Mouse (Mus musculus) heart, adult 11 months (tissue): ENCODE measurements around the gene Asb6.

Experiments used
- DNase-seq: peaks from one replicate; pipeline ENCODE4 v3.0.0; 2022

The Asb6 gene

DNA sequence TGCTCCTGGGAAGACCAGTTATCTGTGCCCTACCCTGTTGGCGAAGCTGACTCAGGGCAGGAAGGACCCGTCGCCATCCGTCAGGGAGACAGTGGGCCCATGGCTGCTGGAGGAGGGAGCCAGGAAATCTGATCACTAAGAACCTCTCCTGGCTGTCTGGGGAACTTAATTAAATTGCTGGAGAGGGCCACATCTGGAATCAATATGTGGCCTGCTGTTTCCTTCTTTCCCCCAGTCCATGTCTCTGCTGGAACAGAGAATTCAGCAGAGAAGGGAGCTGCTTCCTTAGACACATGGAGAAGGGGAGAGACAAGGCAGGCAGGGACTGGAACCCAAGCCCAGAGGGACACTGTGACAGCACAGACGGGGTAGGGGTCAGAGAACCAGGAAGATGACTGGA, 3.5 kb upstream of the Asb6 start:
- DNase-seq, result peak; percentile 88

GRCm38 (mm10) chr2:30829315-30829714, 818 bp downstream of the Asb6 start:
- DNase-seq, result peak; percentile 92

DNA sequence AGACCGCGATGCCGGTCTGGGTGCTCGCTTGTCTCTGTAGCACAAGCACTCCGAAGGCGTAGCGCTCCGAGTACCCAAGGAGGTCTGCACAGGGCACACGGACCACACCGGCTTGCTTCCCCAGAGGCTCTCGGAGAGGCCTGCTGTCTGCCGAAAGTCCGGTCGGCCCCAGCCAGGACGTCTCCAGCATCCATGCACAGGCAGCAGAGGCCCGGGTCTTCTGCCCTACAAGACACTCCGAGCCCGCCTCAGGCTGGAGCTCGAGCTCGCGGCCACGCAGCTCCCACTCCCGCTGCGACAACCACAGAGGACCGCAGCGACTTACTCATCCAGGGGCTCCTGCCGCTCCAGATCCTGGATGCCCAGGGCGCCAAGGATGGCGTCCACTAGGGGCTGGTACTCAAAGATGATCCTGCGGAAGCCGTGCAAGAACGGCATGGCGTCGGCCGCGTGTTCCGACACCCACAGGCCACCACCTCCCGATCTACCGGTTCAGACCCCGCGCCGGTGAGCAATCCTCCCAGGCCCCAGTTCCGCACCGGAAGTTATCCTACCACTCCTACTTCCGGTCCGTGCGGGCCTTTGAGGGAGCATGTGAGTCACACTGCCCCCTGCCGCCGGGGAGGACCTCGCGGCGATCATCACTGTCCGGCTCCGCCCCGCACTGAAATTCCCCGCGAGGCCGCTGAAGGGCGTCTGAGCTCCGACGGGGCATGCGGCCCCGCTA, 2.2 kb downstream of the Asb6 start:
- DNase-seq, result peak; percentile 99

- DNase-seq, result peak; percentile 93
Measured at GRCm38 (mm10) chr2:30826825-30827748, 3.0 kb downstream of the Asb6 start.

DNA sequence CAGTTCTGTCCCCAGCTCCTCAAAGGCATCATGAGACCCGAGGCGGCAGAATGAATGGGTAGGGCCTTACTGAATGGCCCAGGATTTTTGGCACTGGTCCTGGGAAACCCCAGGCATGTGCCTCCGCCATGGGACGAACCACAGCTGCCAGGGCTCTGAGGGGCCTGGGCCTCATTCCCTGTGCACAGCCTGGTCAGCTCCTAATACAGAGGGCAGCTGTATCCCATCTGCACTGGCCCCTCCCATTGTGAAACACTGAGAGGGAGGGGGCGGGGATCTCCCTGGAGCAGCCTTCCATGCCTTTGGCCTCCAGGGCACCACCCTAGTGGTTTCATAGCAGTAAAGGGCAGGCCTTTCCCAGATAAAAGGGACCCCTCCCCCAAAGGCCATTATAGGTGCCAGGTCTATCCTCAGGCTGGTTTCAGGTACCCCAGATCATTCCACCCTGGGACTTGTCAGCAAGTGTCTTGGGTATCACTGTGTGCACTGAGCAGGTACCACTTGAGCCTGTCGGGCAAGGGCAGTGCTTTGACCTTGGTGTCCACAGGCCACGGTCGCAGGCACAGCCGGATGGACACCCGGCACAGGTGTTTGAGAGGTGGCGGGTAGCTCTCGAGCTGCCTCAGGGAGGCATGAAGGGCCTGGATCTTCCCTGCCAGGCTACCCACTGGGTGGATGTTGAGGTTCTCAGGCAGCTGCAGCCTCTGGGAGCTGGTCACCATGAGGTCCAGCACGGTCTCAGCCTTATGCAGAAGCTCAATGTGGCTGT, 6.6 kb downstream of the Asb6 start:
- peak; percentile 97 for DNase-seq

DNA sequence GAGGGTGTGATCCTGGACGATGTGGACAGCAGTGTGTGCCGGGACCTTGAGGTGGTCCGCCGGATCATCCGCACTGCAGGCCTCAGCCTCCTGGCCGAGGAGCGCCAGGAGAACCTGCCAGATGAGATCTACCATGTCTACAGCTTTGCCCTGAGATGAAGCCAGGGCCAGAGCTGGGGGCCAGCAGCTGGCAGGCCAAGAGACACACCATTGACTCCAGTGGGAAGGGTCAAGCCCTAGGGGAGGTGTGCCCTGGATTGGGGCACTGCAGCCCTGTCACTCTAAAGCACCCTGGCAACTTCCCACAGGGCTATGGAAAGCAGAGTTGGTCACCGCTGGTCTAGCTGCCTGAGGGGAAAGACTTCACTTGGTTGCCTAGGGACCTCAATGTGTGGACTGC, 7.7 kb downstream of the Asb6 start:
- peak; percentile 91 for DNase-seq

DNA sequence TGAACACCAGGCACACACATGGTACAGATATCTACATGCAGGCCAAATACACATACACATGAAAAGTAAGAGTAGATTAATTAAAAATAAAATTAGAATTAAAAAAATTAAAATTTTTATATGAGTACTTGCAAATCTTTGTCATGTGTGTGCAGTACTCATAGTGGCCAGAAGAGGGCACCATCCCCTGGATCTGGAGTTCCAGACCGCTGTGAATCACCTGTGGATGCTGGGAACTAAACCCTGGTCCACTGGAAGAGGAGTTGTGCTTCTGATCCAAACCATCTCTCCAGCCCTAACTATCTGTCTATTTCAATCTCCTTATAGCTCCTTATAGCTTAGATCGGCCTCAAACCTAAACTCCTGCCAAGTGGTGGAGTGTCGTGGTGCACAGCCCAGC, 9.1 kb downstream of the Asb6 start:
- no peak for DNase-seq

- no peak for DNase-seq
Measured at GRCm38 (mm10) chr2:30819873-30820272, 10.3 kb downstream of the Asb6 start.

DNA sequence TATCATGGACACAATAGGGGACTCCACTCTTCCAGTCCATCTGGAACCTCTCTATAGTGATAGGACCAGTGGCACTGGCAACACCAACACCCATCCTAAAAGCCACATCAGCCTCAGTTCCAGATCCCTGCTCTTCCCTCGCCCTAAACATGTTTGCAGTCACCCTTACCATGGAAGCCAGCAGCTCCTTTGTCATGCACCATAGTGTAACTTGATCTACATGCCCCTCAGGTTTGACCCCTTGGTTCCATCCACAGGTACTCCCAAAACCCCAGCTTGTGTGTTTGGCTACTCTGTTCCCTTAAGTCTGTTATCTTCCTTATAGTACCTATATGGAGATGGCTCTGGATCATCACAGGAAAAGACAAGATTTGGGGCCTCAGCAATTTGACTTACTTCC, 13.8 kb downstream of the Asb6 start:
- DNase-seq, result no peak

GRCm38 (mm10) chr2:30810573-30810972, 19.6 kb downstream of the Asb6 start:
- no peak for DNase-seq

GRCm38 (mm10) chr2:30809503-30809902, 20.6 kb downstream of the Asb6 start:
- no peak for DNase-seq

DNA sequence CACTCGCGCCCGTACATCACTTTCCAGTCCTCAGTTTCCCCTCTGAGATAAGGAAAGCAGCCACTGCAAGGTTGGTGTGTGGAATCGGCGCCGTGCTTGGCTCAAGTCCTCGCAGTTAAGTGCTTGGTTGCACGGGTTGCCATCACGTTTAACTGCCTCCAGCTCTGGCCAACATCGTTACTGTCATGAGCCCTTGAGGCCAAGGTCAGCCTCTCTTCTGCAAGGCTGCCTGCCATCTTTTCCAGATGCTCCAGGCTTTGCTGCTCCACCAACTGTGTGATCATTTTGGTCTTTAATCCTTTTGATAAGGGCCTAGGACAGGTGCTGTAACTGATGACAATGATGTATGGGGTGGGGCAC, 21.9 kb downstream of the Asb6 start:
- no peak for DNase-seq

DNA sequence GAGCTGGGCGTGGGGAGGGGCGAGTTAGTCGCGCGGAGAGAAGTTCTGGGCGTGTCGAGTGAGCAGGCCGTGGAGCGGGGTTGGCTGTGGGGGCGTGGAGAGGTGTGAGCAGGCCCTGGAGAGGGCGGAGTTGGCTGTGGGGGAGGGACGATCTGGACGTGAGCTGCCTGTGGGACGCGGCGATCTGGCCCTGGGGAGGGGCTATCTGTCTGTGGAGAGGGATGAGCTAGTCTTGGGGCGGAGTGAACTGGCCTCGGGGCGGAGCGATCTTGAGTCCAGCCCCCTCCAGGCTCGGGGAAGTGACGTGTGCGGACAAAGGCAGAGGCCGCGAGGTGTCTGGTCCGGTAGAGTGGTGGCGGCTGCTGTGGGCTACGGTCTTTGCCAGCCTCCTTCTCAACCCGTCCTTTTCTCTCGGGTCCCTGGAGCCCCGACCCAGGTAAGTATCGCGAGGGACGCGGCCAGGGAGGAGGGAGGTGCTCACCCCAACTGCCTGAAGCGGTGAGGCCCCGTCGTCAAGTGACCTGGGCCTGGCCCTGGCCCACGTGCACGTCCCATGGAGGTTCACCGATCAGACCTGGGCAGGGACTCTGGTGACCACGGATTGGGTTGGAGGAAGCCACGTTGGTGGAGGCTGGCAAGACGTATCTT, 22.4 kb downstream of the Asb6 start, which contains the start of gene Ntmt1:
TSS of gene Ntmt1 (plus strand) at position 179 of the 648 bp plus-strand sequence.
- peak; percentile 100 for DNase-seq

GRCm38 (mm10) chr2:30807147-30807647, 22.9 kb downstream of the Asb6 start:
- no peak for DNase-seq

GRCm38 (mm10) chr2:30805983-30806382, 24.1 kb downstream of the Asb6 start:
- no peak for DNase-seq

- peak; percentile 91 for DNase-seq
Measured at GRCm38 (mm10) chr2:30803604-30804003, 26.5 kb downstream of the Asb6 start, which contains the start of gene 1700001O22Rik. Gene 1700001O22Rik, minus strand, starts transcription at chr2:30803661.

GRCm38 (mm10) chr2:30801067-30801852, 28.9 kb downstream of the Asb6 start:
- peak; percentile 94 for DNase-seq

GRCm38 (mm10) chr2:30800671-30801066, 29.5 kb downstream of the Asb6 start:
- no peak for DNase-seq

DNA sequence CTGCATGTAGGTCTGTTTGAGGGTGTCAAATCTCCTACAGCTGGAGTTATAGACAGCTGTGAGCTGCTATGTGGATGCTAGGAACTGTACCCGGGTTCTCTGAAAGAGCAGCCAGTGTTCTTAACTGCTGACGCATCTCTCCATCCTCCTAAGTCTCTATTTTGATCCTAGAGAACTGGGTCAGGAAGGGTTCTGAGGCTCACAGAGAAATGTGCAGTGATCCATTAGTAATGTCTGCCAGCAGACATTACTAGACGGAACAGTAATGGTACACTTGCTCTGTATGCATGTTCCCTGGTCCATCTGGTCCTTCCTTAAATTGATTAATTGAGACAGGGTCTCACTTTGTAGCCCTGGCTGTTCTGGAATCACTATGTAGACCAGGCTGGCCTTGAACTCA, 30.7 kb downstream of the Asb6 start:
- no peak for DNase-seq

DNA sequence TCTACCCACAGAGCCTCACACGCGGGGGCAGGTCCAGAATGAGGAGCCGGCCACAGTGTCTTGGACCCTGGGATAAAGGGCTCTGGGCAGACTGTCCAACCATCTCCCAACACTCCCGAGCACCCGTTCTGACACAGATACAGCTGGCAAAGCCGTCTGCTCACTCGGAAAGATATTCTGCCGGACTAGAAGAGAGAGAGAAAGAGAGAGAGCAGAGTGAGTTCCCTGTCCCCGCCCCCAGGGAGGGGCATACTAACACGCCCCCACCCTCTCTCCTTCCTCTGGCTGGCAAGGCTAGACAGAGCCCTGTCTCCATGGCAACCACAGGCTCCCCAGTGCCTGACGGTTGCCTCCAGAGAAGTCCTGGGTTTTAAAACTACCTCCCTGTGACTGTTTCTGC, 33.8 kb downstream of the Asb6 start:
- peak; percentile 98 for DNase-seq

- peak; percentile 94 for DNase-seq
Measured at GRCm38 (mm10) chr2:30795889-30796275, 34.3 kb downstream of the Asb6 start.
